Mouse (Mus musculus): ENCODE measurements around the gene Meltf.

GRCm38 (mm10) chr16:31890907-31891306, 12.3 kb downstream of the Meltf start:
- no peak for TF ChIP-seq CTCF (IDR thresholded peaks at IDR 0.05; ENCODE audit: extremely low read depth, insufficient read depth, low read length)
- TF ChIP-seq POLR2A (IDR thresholded peaks at IDR 0.05; ENCODE audit: extremely low read depth, insufficient read depth, low read length), result no peak

Data from cortical plate, adult 2 months (tissue).